Mouse (Mus musculus) spleen, postnatal 36 days (tissue): ENCODE data around the gene Heatr5b.
"Not testable (repeated sequence)": the region's sequence is repeated elsewhere in the genome, so short reads cannot be mapped to it uniquely, and the experiment has no call there.

Source experiments
- DNase-seq, 2 experiments: peaks; one replicate each; pipeline ENCODE4 v3.0.0; 2022; ENCODE audit warnings: low spot score in 2 of 2, mixed read lengths in 1 of 2

The Heatr5b gene

GRCm38 (mm10) chr17:78834856-78835835, at the start of gene Heatr5b, which contains the start of gene Gpatch11:
Gene Heatr5b, minus strand, starts transcription at chr17:78835364.
Gene Gpatch11, plus strand, starts transcription at chr17:78835567.
- DNase-seq, result peak; percentile 98

DNA sequence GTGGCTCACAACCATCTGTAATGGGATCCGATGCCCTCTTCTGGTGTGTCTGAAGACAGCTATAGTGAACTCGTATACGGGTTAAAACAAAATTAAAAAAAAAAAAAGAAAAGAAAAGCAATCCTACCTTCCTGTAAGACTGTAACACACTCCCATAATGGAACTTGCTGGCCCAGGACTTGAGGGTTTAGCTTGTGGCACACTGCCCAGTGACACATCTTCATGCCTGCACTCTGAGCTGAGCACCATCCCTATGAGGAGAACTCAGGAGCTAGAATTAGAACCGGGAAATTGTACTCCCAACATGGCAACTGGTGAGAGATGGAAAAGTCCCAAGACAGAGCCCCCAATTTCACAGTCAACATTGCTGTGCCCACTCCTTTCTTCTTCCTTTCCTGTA, 48.1 kb upstream of the Heatr5b start:
- DNase-seq, result no peak

- DNase-seq, result peak; percentile 76 to 80
These were observed 47.4 kb upstream of the Heatr5b start, which contains the start of gene Eif2ak2 for GRCm38 (mm10) chr17:78882401-78883112. Gene Eif2ak2, minus strand, starts transcription at chr17:78882573.

DNA sequence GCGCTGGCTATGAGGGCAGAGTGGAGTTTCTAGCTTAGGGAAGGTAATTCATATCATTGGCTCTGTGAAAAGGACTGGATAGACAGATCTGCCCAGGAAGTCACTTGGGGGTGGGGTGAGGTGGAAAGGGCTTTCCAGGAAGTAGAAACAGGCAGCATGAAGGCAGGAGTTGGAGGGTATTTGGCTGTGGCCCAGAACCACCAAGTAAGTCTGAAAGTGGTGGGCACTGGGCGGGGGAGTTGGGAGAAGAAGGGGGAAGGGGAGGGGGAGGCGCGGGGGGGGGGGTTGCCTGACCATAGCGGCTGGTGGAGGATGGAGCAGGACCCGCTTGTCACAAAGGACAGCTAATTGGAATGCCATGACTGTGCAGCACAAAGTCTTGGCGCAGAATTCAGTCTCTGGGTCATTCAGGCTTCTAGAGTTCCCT, 46.7 kb upstream of the Heatr5b start:
- peak; percentile 8 to 14 for DNase-seq

DNA sequence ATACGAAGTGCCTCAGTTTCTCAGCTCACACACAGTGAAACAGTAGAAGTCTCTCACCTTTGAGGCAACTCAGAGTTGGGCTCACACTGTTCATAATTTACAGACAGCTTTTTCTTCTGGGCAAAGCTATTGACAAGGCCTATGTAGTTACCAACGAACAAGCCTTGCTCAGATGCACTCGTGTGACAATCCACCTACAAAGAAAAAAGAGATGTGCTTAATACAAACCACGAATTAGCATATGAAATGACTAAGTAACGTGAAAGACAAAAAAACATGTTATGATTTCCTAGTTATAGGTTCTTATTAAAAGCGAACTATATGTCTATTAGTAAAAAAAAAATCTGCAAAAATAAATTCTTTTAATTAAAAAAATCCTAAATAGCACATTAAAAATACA, 38.7 kb upstream of the Heatr5b start:
- no peak for DNase-seq

DNA sequence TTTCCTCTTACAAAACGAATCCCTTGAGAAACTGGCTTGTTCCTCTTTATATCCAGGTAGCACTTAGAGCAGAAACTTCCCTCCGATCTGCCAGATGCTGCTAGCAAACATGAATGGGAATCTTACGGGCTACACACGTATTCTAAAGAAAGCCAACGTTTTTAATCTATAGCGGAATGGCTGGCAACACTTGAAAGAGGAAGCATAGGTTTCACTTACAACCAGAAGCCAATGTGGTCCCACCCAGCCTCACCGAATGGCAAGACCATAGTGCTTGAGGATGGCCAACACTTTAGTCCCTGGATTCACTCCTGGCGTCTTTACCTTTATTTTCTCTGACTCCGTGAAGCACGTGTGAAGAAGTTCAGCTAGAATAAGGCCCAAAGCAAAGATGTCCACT, 21.1 kb upstream of the Heatr5b start:
- no peak for DNase-seq

- DNase-seq, result no peak
These were observed 7.2 kb upstream of the Heatr5b start for GRCm38 (mm10) chr17:78842271-78842928.

- no peak for DNase-seq
These were observed 892 bp upstream of the Heatr5b start for GRCm38 (mm10) chr17:78836056-78836455.

DNA sequence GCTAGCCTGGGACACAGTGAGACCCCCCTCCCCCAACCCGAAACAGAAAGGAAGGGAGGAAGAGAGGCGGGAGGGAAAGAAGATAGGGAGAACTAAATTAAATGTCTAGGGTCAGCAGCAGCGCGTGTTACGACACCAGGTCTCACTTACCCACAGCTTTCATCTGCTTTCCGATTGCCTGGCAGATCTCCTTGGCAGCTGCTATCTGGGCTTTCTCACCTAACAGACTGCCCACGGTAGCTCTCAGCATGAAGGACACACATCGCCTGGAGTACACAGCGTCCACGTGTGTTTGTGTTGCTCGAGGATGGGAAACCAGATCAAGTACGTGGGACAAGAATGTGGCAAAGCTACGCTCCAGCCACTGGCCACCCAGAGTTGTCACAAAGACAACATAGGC, 10.8 kb downstream of the Heatr5b start:
- DNase-seq, result no peak

DNA sequence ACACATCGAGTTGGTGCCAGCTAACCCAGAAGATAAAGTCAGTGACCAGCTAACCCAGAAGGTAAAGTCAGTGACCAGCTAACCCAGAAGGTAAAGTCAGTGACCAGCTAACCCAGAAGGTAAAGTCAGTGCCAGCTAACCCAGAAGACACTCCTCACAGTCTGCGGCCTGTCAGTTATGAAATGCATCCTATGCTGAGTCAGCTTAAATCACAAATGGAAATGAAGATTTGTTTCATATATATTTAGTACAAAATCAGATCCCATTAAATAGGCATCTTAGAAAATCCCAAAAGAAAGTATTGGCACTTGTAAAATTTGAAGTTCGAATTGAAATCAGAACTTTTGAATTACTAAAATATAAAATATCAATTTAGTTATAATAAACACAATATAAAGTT, 25.6 kb downstream of the Heatr5b start:
- DNase-seq, result no peak

- DNase-seq, result no peak
These were observed 26.1 kb downstream of the Heatr5b start for GRCm38 (mm10) chr17:78809019-78809418.

GRCm38 (mm10) chr17:78797222-78797621, 37.9 kb downstream of the Heatr5b start:
- no peak for DNase-seq

DNA sequence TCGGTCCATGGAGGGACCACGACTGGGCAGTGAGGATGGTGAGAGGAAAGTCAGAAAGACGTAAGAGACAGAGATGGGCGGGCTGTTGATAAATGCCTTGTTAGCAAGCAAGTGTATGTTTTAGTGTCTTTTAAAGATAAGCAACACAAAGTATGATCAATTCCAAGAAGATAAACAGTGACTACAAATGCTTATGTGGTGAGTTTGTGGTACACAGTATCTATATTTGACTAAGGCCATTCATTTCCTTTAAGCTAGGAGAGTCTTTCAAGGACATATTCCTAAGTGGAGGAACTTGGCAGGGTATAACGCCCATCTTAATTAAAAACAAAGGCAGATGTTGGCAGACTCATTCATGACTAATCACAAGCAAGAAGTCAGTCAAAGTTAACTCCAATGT, 40.8 kb downstream of the Heatr5b start:
- no peak for DNase-seq

DNA sequence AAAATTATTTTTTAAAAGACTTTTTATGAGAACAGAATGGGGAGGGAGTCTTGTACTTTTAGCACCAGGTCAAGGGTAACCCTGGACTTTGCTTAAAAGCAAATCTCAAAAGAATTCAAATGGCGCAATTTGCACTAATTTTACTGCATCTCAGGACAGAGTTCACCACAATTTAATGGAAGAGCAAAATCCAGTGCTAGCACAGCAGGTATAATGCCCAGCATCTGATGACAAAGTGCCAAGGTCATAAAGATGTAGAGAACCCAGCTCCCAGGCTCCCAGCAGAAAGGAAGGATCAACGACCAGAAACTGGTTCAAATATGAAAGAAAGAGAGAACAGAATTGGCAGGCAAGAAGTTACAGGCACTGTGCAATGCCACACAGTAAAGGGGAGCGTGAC, 43.0 kb downstream of the Heatr5b start:
- DNase-seq, result no peak

DNA sequence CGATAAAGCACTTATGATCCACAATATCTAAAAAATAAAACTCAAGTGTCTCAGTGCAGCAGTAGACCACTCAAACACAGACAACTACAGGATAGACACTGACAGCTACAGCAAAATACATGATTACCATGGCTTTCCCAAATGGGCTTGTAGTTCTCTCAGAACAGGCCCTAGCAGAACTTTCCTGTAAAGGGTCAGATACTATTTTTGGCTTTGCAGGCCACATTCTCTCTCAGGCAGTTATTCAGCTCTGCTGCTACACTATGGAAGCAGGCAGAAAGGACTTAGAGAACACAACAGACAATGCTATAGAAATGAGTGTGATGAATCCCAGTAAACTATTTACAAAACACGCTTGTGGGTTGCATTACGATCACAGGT, 43.5 kb downstream of the Heatr5b start:
- DNase-seq, result no peak

DNA sequence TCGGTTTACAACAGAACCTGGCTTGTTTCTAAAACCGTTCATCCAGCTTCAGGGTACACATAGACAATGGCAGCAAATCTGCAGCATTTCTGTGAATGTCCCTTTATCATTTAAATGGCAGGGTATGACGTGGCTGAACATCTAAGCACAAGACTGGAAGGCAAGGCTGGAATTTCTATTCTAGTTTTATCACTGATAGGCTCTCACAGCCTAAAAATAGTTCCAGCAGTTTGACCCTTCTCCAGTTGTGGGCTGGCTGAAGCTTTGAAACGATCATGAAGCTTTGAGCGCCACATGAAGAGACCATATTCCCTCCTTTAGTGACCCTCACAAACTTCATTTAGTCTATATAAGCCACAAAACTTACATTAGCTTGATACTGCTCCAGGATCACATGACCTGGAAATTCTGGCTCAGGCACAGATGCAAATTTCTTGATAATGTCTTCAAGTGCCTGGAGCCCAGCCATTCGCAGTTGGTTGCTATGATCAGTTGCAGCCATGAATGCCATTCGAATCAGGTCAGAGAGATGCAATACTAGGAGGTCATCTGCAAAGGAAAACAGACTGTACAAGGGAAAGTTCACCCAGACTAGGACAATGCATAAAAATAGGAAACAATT, 44.0 kb downstream of the Heatr5b start:
- no peak for DNase-seq

DNA sequence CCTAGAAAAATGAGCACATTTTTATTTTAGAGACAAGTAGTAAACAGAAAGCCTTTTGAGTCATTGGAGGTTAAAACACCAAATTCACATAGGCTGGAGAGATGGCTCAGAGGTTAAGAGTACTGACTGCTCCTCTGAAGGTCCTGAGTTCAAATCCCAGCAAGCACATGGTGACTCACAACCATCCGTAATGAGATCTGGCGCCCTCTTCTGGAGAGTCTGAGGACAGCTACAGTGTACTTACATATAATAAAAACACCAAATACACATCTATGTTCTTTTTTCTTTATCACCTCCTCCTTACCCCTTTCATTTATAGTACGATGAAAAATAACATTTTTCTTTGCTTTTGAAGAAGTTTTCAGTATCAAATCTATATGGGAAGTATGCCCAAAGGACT, 46.9 kb downstream of the Heatr5b start:
- not testable (repeated sequence) for DNase-seq

- DNase-seq, result no peak
These were observed 56.4 kb downstream of the Heatr5b start for GRCm38 (mm10) chr17:78778765-78779164.

- DNase-seq, result no peak
These were observed 62.8 kb downstream of the Heatr5b start for GRCm38 (mm10) chr17:78772317-78772716.

DNA sequence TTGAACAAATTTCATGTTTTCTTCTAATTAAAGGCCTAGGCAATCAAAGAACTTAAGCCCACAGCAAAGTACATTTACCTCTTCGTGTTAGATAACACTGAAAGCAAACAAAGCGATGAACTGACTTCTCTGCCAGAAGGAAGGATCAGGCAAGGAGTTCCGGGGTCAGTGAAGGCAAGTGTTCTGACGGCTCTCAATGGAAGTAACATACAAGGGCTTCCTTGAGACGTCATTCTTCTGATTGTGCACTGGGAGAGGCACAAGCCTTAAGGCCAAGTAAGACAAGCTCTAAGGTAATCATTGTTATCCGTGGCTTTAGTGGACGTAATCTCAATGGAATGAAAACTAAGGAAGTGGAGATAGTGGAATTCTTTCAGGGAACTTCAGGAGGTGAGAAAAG, 64.2 kb downstream of the Heatr5b start:
- DNase-seq, result no peak

- DNase-seq, result no peak
These were observed 65.8 kb downstream of the Heatr5b start for GRCm38 (mm10) chr17:78769341-78769740.

DNA sequence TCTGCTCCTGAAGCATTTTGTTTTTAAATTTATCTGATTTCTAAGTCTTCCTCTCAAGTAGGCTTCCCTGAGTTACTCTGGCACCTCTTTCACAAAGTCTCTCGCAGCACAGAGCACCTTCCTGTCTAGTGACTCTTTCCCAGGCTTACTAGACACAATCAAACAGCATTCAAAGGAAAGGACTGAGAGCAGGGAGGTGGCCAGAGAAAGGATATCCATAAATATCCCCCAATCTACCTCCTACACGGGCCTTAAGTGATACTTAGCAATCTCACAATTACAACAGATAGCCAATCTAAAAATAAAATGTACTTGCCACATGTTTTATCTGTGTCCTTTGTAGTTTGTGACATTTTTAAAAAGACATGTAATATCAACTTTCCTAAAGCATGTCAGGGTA, 66.2 kb downstream of the Heatr5b start:
- no peak for DNase-seq
